8 mouse cellular contexts compared by ENCODE assay signal in genomic region chr5:139382760-139383159, GRCm38 (mm10). TPM values are rescaled to one million over a fixed set of nuclear protein-coding genes. Genes with fewer than 3 reads are reported as not detected.
DNase-seq lines count a peak whose midpoint lies in the region; ATAC-seq lines count a peak whose summit lies in the region.

No protein-coding gene starts in this region.

- H3K27me3 ChIP-seq in embryonic facial prominence, embryonic 10.5 days (replicated peaks; ENCODE audit: low read depth, poor library complexity, severe bottlenecking) = peaks cover 5% of the 10 kb centered on the region; the same call in 1 of the 2 replicates

- peak; percentile 63 for ATAC-seq in megakaryocyte progenitor cell, adult 5-6 weeks (replicated peaks; ENCODE audit: poor library complexity)

- peak; percentile 62 for DNase-seq in layer of hippocampus, adult 9-11 months
- no peak for DNase-seq in layer of hippocampus, postnatal 25 days (ENCODE audit: extremely low spot score in 1 of 2, low spot score in 1 of 2)
- DNase-seq in embryonic facial prominence, embryonic 10.5 days (ENCODE audit: low spot score) = no peak
- peak; percentile 79 for DNase-seq in heart, postnatal 4 days
- peak; percentile 66 to 88 for DNase-seq in left cerebral cortex, postnatal 25 days (ENCODE audit: low spot score in 2 of 2)
- peak; percentile 72 to 79 for DNase-seq in spleen, postnatal 36 days (ENCODE audit: low spot score in 2 of 2)
- DNase-seq in urinary bladder, postnatal 4 days (ENCODE audit: low spot score in 2 of 2) = no peak

- H3K4me1 ChIP-seq in embryonic facial prominence, embryonic 10.5 days = peaks cover 65% of the 10 kb centered on the region

- intact Hi-C loops in left cerebral cortex, postnatal 25 days (cut with DNase I) = no loop called here

- 83% methylated on average over 8 of the region's 8 CpGs for WGBS in embryonic facial prominence, embryonic 10.5 days

- no peaks in the 10 kb centered on the region for H3K36me3 ChIP-seq in embryonic facial prominence, embryonic 10.5 days (replicated peaks)

- peak overlapping the region; percentile 49 for H3K27ac ChIP-seq in embryonic facial prominence, embryonic 10.5 days (replicated peaks)

- no peak overlapping the region for H3K4me3 ChIP-seq in embryonic facial prominence, embryonic 10.5 days

- H3K9me3 ChIP-seq in embryonic facial prominence, embryonic 10.5 days = no peaks in the 10 kb centered on the region

RNA-seq across cellular contexts. Expression of gene Gpr146, which starts 5.3 kb away (rescaled TPM):
- 10 to 100 TPM; 12.7 to 13.1 TPM for total RNA-seq in layer of hippocampus, postnatal 25 days (2021)
- polyA plus RNA-seq in embryonic facial prominence, embryonic 10.5 days (2016; fragmentation: Nextera tagmentation; extraction: Ambion mirVana) = 1.7 and 2.5 TPM in 2 replicates
- total RNA-seq in heart, postnatal 4 days (2021) = 10 to 100 TPM; 23.3 to 28.2 TPM
- total RNA-seq in left cerebral cortex, postnatal 25 days (2021) = 10 to 100 TPM; 12.0 to 13.5 TPM
- 6.0 and 6.3 TPM in 2 replicates for total RNA-seq in megakaryocyte progenitor cell, adult 5-6 weeks (2015)
- total RNA-seq in megakaryocyte progenitor cell, adult 5-6 weeks (2017) = 5.7 and 6.7 TPM in 2 replicates

RNA-seq across cellular contexts. Expression of gene C130050O18Rik, which starts 22.3 kb away (rescaled TPM):
- under 1 TPM; 0.25 to 0.33 TPM for total RNA-seq in layer of hippocampus, postnatal 25 days (2021)
- polyA plus RNA-seq in embryonic facial prominence, embryonic 10.5 days (2016; fragmentation: Nextera tagmentation; extraction: Ambion mirVana) = 0.16 and 0.26 TPM in 2 replicates
- total RNA-seq in heart, postnatal 4 days (2021) = under 1 TPM; 0.47 to 0.74 TPM
- total RNA-seq in left cerebral cortex, postnatal 25 days (2021) = under 1 TPM; 0.30 to 0.34 TPM
- 1.8 and 2.3 TPM in 2 replicates for total RNA-seq in megakaryocyte progenitor cell, adult 5-6 weeks (2015)
- total RNA-seq in megakaryocyte progenitor cell, adult 5-6 weeks (2017) = 1.3 and 2.1 TPM in 2 replicates

RNA-seq across cellular contexts. Expression of gene Cyp2w1, which starts 30.3 kb away (rescaled TPM):
- not detected for total RNA-seq in layer of hippocampus, postnatal 25 days (2021)
- not detected in 2 replicates for polyA plus RNA-seq in embryonic facial prominence, embryonic 10.5 days (2016; fragmentation: Nextera tagmentation; extraction: Ambion mirVana)
- total RNA-seq in heart, postnatal 4 days (2021) = not detected
- not detected for total RNA-seq in left cerebral cortex, postnatal 25 days (2021)
- not detected in 2 replicates for total RNA-seq in megakaryocyte progenitor cell, adult 5-6 weeks (2015)
- not detected in 2 replicates for total RNA-seq in megakaryocyte progenitor cell, adult 5-6 weeks (2017)

RNA-seq across cellular contexts. Expression of gene Cox19, which starts 31.5 kb away (rescaled TPM):
- total RNA-seq in layer of hippocampus, postnatal 25 days (2021) = 10 to 100 TPM; 66.7 to 67.9 TPM
- 116 and 122 TPM in 2 replicates for polyA plus RNA-seq in embryonic facial prominence, embryonic 10.5 days (2016; fragmentation: Nextera tagmentation; extraction: Ambion mirVana)
- 10 to 100 TPM; 76.9 to 79.3 TPM for total RNA-seq in heart, postnatal 4 days (2021)
- total RNA-seq in left cerebral cortex, postnatal 25 days (2021) = 10 to 100 TPM; 65.6 to 70.7 TPM
- total RNA-seq in megakaryocyte progenitor cell, adult 5-6 weeks (2015) = 30.3 and 32.1 TPM in 2 replicates
- 27.1 and 29.3 TPM in 2 replicates for total RNA-seq in megakaryocyte progenitor cell, adult 5-6 weeks (2017)

RNA-seq across cellular contexts. Expression of gene Gper1, which starts 40.2 kb away (rescaled TPM):
- 1 to 10 TPM; 2.3 to 2.8 TPM for total RNA-seq in layer of hippocampus, postnatal 25 days (2021)
- 0.33 and 0.46 TPM in 2 replicates for polyA plus RNA-seq in embryonic facial prominence, embryonic 10.5 days (2016; fragmentation: Nextera tagmentation; extraction: Ambion mirVana)
- total RNA-seq in heart, postnatal 4 days (2021) = 1 to 10 TPM; 1.8 to 2.3 TPM
- 1 to 10 TPM; 3.0 to 3.3 TPM for total RNA-seq in left cerebral cortex, postnatal 25 days (2021)
- total RNA-seq in megakaryocyte progenitor cell, adult 5-6 weeks (2015) = not detected in 2 replicates
- total RNA-seq in megakaryocyte progenitor cell, adult 5-6 weeks (2017) = not detected in 2 replicates

Comparison
In these comparisons a context has a peak if more than half of its experiments do, and no peak if none do; other contexts are left out.
1. DNase-seq: peak in layer of hippocampus, adult 9-11 months (single experiment), heart, postnatal 4 days (single experiment), left cerebral cortex, postnatal 25 days (2 of 2) and spleen, postnatal 36 days (2 of 2); none in layer of hippocampus, postnatal 25 days (0 of 2), embryonic facial prominence, embryonic 10.5 days (single experiment) and urinary bladder, postnatal 4 days (0 of 2).